Mouse (Mus musculus) layer of hippocampus, postnatal 25 days (tissue): ENCODE measurements around the gene Zbtb7b. TPM values are rescaled to one million over a fixed set of nuclear protein-coding genes. Genes with fewer than 3 reads are reported as not detected.

ENCODE experiments used
- DNase-seq, 2 experiments: peaks; one replicate each; pipeline ENCODE4 v3.0.0; 2022; ENCODE audit warnings: mixed read lengths in 2 of 2, low spot score in 1 of 2; ENCODE audit errors: extremely low spot score in 1 of 2
- total RNA-seq, 2 experiments: library from RNA; stranded (reverse); gene quantifications; 2 replicates each; pipeline ENCODE4 v1.2.3; 2021

Zbtb7b gene
- total RNA-seq, 2 experiments from 2014 or later = 12.3 to 14.4 TPM

GRCm38 (mm10) chr3:89390699-89391662 is 3.6 kb downstream of the Zbtb7b start:
- no peak for DNase-seq

GRCm38 (mm10) chr3:89390111-89390515 is 4.5 kb downstream of the Zbtb7b start:
- DNase-seq = no peak

- no peak for DNase-seq
Measured at GRCm38 (mm10) chr3:89388901-89389740, 5.5 kb downstream of the Zbtb7b start.

- DNase-seq = peak in 1 of 2 experiments; percentile 41
Measured at GRCm38 (mm10) chr3:89388134-89388881, 6.3 kb downstream of the Zbtb7b start.

GRCm38 (mm10) chr3:89387632-89388031 is 6.9 kb downstream of the Zbtb7b start:
- DNase-seq = no peak

GRCm38 (mm10) chr3:89386438-89387420 is 7.8 kb downstream of the Zbtb7b start:
- DNase-seq = no peak

- no peak for DNase-seq
Measured at GRCm38 (mm10) chr3:89385451-89385850, 9.1 kb downstream of the Zbtb7b start.

- DNase-seq = no peak
Measured at GRCm38 (mm10) chr3:89384331-89385076, 10.1 kb downstream of the Zbtb7b start.

GRCm38 (mm10) chr3:89383651-89384255 is 10.8 kb downstream of the Zbtb7b start:
- DNase-seq = no peak

- no peak for DNase-seq
Measured at GRCm38 (mm10) chr3:89382950-89383349, 11.6 kb downstream of the Zbtb7b start.

- DNase-seq = no peak
Measured at GRCm38 (mm10) chr3:89382033-89382882, 12.3 kb downstream of the Zbtb7b start.

- no peak for DNase-seq
Measured at GRCm38 (mm10) chr3:89381233-89381632, 13.3 kb downstream of the Zbtb7b start.

- no peak for DNase-seq
Measured at GRCm38 (mm10) chr3:89380711-89381110, 13.9 kb downstream of the Zbtb7b start.

- no peak for DNase-seq
Measured at GRCm38 (mm10) chr3:89380291-89380690, 14.3 kb downstream of the Zbtb7b start.

GRCm38 (mm10) chr3:89379388-89380131 is 15.0 kb downstream of the Zbtb7b start:
- DNase-seq = no peak

GRCm38 (mm10) chr3:89378394-89379067 is 16.0 kb downstream of the Zbtb7b start:
- peak; percentile 64 to 75 for DNase-seq
